Mouse (Mus musculus): ENCODE results near the gene Gprc5a. TPM values are rescaled to one million over a fixed set of nuclear protein-coding genes. Genes with fewer than 3 reads are reported as not detected.

Gene Gprc5a
- 0.05 and 0.06 TPM in 2 replicates for polyA plus RNA-seq (2012; rRNA removed)

GRCm38 (mm10) chr6:135065236-135065957 is at the start of gene Gprc5a:
TSS of gene Gprc5a (plus strand) at chr6:135065651.
- Histone ChIP-seq H3K27ac (ENCODE audit: insufficient read depth, low read length) (no peak within 1 kb of the TSS), H3K27me3 (ENCODE audit: control insufficient read depth, insufficient read depth, low read length) (no peaks in the 10 kb centered on the region), H3K4me3 (replicated peaks; ENCODE audit: insufficient read depth, low read depth, low read length) (peak within 1 kb of the TSS; percentile 39), H3K4me1 (ENCODE audit: control insufficient read depth, insufficient read depth, low read length) (no peaks in the 10 kb centered on the region)
- TF ChIP-seq POLR2A (IDR thresholded peaks at IDR 0.05; ENCODE audit: borderline replicate concordance, insufficient read depth, low read length): no peak
- TF ChIP-seq CTCF (IDR thresholded peaks at IDR 0.05; ENCODE audit: borderline replicate concordance, insufficient read depth, low read depth, low read length): no peak
- WGBS: 2% methylated on average over 44 of the region's 44 CpGs
- DNase-seq: peak; percentile 6 to 12

GRCm38 (mm10) chr6:135017211-135017610 is 48.2 kb upstream of the Gprc5a start:
- no peak overlapping the region for H3K4me3 ChIP-seq (replicated peaks; ENCODE audit: insufficient read depth, low read depth, low read length)
- no peak overlapping the region for H3K27ac ChIP-seq (ENCODE audit: insufficient read depth, low read length)
- no peak for DNase-seq
- H3K4me1 ChIP-seq (ENCODE audit: control insufficient read depth, insufficient read depth, low read length): no peaks in the 10 kb centered on the region
- TF ChIP-seq CTCF (IDR thresholded peaks at IDR 0.05; ENCODE audit: borderline replicate concordance, insufficient read depth, low read depth, low read length): no peak
- no peak for TF ChIP-seq POLR2A (IDR thresholded peaks at IDR 0.05; ENCODE audit: borderline replicate concordance, insufficient read depth, low read length)
- whole genome bisulfite sequencing: 95% methylated on average over 11 of the region's 11 CpGs
- no peaks in the 10 kb centered on the region for H3K27me3 ChIP-seq (ENCODE audit: control insufficient read depth, insufficient read depth, low read length)

GRCm38 (mm10) chr6:135019564-135019963 is 45.9 kb upstream of the Gprc5a start:
- Histone ChIP-seq H3K27me3 (ENCODE audit: control insufficient read depth, insufficient read depth, low read length) (no peaks in the 10 kb centered on the region), H3K4me3 (replicated peaks; ENCODE audit: insufficient read depth, low read depth, low read length) (no peak overlapping the region), H3K27ac (ENCODE audit: insufficient read depth, low read length) (no peak overlapping the region), H3K4me1 (ENCODE audit: control insufficient read depth, insufficient read depth, low read length) (no peaks in the 10 kb centered on the region)
- TF ChIP-seq POLR2A (IDR thresholded peaks at IDR 0.05; ENCODE audit: borderline replicate concordance, insufficient read depth, low read length): no peak
- TF ChIP-seq CTCF (IDR thresholded peaks at IDR 0.05; ENCODE audit: borderline replicate concordance, insufficient read depth, low read depth, low read length): no peak
- no peak for DNase-seq
- 70% methylated on average over 10 of the region's 10 CpGs for WGBS

- no peak for DNase-seq
Measured at GRCm38 (mm10) chr6:135021633-135022032, 43.8 kb upstream of the Gprc5a start.

GRCm38 (mm10) chr6:135023379-135023778 is 42.1 kb upstream of the Gprc5a start:
- WGBS: 93% methylated on average over 14 of the region's 14 CpGs
- Histone ChIP-seq H3K27ac (ENCODE audit: insufficient read depth, low read length) (no peak overlapping the region), H3K4me3 (replicated peaks; ENCODE audit: insufficient read depth, low read depth, low read length) (no peak overlapping the region), H3K4me1 (ENCODE audit: control insufficient read depth, insufficient read depth, low read length) (no peaks in the 10 kb centered on the region), H3K27me3 (ENCODE audit: control insufficient read depth, insufficient read depth, low read length) (no peaks in the 10 kb centered on the region)
- TF ChIP-seq POLR2A (IDR thresholded peaks at IDR 0.05; ENCODE audit: borderline replicate concordance, insufficient read depth, low read length) (no peak), CTCF (IDR thresholded peaks at IDR 0.05; ENCODE audit: borderline replicate concordance, insufficient read depth, low read depth, low read length) (no peak)
- DNase-seq: no peak

More at GRCm38 (mm10) chr6:135021633-135022032, 43.8 kb upstream of the Gprc5a start:
- no peaks in the 10 kb centered on the region for H3K27me3 ChIP-seq (ENCODE audit: control insufficient read depth, insufficient read depth, low read length)
- no peak for TF ChIP-seq CTCF (IDR thresholded peaks at IDR 0.05; ENCODE audit: borderline replicate concordance, insufficient read depth, low read depth, low read length)
- no peak for TF ChIP-seq POLR2A (IDR thresholded peaks at IDR 0.05; ENCODE audit: borderline replicate concordance, insufficient read depth, low read length)
- no peak overlapping the region for H3K27ac ChIP-seq (ENCODE audit: insufficient read depth, low read length)
- WGBS: 94% methylated on average over 3 of the region's 3 CpGs
- no peak overlapping the region for H3K4me3 ChIP-seq (replicated peaks; ENCODE audit: insufficient read depth, low read depth, low read length)
- no peaks in the 10 kb centered on the region for H3K4me1 ChIP-seq (ENCODE audit: control insufficient read depth, insufficient read depth, low read length)

- WGBS: 93% methylated on average over 1 of the region's 1 CpGs
- no peak for DNase-seq
- Histone ChIP-seq H3K4me1 (ENCODE audit: control insufficient read depth, insufficient read depth, low read length) (no peaks in the 10 kb centered on the region), H3K27ac (ENCODE audit: insufficient read depth, low read length) (no peak overlapping the region), H3K4me3 (replicated peaks; ENCODE audit: insufficient read depth, low read depth, low read length) (no peak overlapping the region), H3K27me3 (ENCODE audit: control insufficient read depth, insufficient read depth, low read length) (no peaks in the 10 kb centered on the region)
- TF ChIP-seq POLR2A (IDR thresholded peaks at IDR 0.05; ENCODE audit: borderline replicate concordance, insufficient read depth, low read length): no peak
- no peak for TF ChIP-seq CTCF (IDR thresholded peaks at IDR 0.05; ENCODE audit: borderline replicate concordance, insufficient read depth, low read depth, low read length)
Measured at GRCm38 (mm10) chr6:135024781-135025420, 40.5 kb upstream of the Gprc5a start.

- WGBS: 12% methylated on average over 3 of the region's 3 CpGs
- Histone ChIP-seq H3K27me3 (ENCODE audit: control insufficient read depth, insufficient read depth, low read length) (no peaks in the 10 kb centered on the region), H3K4me3 (replicated peaks; ENCODE audit: insufficient read depth, low read depth, low read length) (no peak overlapping the region), H3K4me1 (ENCODE audit: control insufficient read depth, insufficient read depth, low read length) (no peaks in the 10 kb centered on the region), H3K27ac (ENCODE audit: insufficient read depth, low read length) (no peak overlapping the region)
- DNase-seq: peak in 1 of 2 experiments; percentile 20
- TF ChIP-seq POLR2A (IDR thresholded peaks at IDR 0.05; ENCODE audit: borderline replicate concordance, insufficient read depth, low read length): no peak
- TF ChIP-seq CTCF (IDR thresholded peaks at IDR 0.05; ENCODE audit: borderline replicate concordance, insufficient read depth, low read depth, low read length): peak; percentile 21; the same call in 1 of the 2 replicates
Measured at GRCm38 (mm10) chr6:135026232-135026631, 39.2 kb upstream of the Gprc5a start.

GRCm38 (mm10) chr6:135026755-135027154 is 38.7 kb upstream of the Gprc5a start:
- Histone ChIP-seq H3K27me3 (ENCODE audit: control insufficient read depth, insufficient read depth, low read length) (no peaks in the 10 kb centered on the region), H3K4me1 (ENCODE audit: control insufficient read depth, insufficient read depth, low read length) (no peaks in the 10 kb centered on the region), H3K27ac (ENCODE audit: insufficient read depth, low read length) (no peak overlapping the region), H3K4me3 (replicated peaks; ENCODE audit: insufficient read depth, low read depth, low read length) (no peak overlapping the region)
- no peak for DNase-seq
- WGBS: 72% methylated on average over 2 of the region's 2 CpGs
- TF ChIP-seq POLR2A (IDR thresholded peaks at IDR 0.05; ENCODE audit: borderline replicate concordance, insufficient read depth, low read length) (no peak), CTCF (IDR thresholded peaks at IDR 0.05; ENCODE audit: borderline replicate concordance, insufficient read depth, low read depth, low read length) (no peak)
